Mouse (Mus musculus) ES-CJ7 (cell line): ENCODE measurements at regions not wholly inside any gene's neighbourhood (a gene's known extent, or its start where the extent isn't known, plus 50 kb on each side); places are given as distances from the start of the nearest gene placed in this dataset.

ENCODE experiments used
- DNase-seq: peaks from one replicate; pipeline ENCODE4 v3.0.0; 2011; ENCODE audit warnings: low read depth, low spot score

GRCm38 (mm10) chr10:39219366-39219765, 55.8 kb upstream of the Ccn6 start:
- no peak for DNase-seq

DNA sequence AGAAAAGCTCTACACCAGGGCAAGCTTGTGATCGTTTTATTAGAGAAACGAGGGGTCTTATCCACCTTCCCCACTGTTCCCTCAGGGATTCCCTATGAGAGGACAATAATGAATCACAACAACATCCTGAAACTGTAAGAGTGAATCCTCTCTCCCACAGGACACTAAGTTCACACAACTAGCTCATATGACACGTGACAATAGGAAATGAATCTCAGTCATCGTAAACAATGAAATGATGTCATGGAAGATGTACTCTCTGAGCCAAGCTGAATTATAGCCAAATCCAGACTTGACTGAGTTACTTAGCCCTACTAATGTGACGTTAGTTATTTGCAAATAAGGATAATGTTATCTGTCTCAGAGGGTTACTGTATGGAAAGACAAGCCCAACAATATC, 54.6 kb upstream of the Ccn6 start:
- DNase-seq, result no peak

- no peak for DNase-seq
Measured at GRCm38 (mm10) chr10:39216142-39216904, 52.7 kb upstream of the Ccn6 start.

GRCm38 (mm10) chr10:39214563-39214962, 51.0 kb upstream of the Ccn6 start:
- no peak for DNase-seq
